Mouse (Mus musculus): ENCODE data around the gene Vsir.
A peak's percentile ranks its signal among the peaks of the same experiment; 100 is the strongest.

DNA sequence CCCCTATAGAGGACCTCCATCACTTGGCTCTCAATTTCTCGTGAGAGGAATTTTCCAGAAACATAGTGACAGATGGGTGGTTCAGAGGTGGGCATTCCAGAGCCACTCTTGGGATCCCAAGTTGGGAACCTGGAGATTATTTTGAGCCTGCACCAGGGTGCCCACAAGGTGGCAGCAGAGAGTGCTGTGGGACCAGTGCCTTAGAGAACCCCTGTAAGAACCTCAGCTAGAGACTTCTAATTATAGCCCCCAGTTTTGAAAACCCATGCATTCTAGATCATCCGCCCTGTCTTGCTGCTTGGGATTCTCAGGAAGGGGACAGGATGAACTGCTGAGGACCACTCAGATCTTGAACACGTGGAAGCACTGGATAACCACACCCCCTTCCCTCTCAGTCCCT lies 71.5 kb downstream of the Vsir start:
- TF ChIP-seq POLR2A (IDR thresholded peaks at IDR 0.05; ENCODE audit: low read depth, low read length), result no peak
- peak; percentile 55; the same call in 1 of the 2 replicates for TF ChIP-seq CTCF (IDR thresholded peaks at IDR 0.05; ENCODE audit: extremely low read depth, insufficient read depth, insufficient read length, insufficient replicate concordance)

Measured in spleen, adult 2 months (tissue).